Mouse (Mus musculus) testis, postnatal 10 days (tissue): Measurements from ENCODE around the gene Olfr1281.
"Not testable (repeated sequence)": the region's sequence is repeated elsewhere in the genome, so short reads cannot be mapped to it uniquely, and the experiment has no call there.

Experiments
- DNase-seq: peaks from one replicate; pipeline ENCODE4 v3.0.0; 2021; ENCODE audit warnings: low spot score

Olfr1281 gene

DNA sequence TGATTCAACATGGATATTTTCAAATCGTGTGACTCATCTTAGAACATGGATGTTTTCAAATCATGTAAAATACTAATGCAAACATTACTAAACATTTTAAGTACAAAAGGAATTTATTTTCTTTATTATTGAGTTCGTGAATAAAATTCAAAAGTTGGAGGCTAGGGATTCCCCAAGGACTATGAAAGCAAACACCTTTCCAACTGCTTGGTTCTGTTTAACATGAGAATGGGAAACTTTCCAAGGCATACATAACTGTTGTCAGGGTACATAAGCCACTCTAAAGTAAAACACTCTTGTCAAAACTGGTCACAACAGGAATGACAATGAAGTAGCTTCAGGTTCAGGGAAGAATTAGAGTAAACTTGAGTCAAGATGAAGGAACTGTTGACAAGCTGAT lies at the start of gene Olfr1281:
Olfr1281 (plus strand) TSS at position 301 of the 400 bp plus-strand sequence.
- DNase-seq: no peak

DNA sequence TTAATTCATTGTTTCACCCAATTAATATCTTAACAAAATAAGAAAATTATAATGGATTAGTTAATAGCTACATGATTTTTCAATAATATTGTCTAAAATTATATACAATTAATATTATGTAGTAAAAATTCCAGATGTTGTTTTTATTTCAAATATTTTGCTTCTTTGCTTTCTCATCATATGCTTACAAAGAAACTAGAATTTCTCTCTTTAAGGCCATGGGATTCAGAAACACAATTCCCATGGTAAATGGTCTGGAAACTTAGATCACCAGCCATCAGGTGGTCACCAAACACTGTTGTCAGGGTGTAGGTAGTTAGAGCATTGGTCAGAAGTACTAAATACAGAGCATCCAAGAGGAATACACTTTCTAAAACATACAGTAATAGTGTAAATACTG lies 36.5 kb upstream of the Olfr1281 start, which contains the start of gene Olfr1278:
Olfr1278 (plus strand) TSS at position 301 of the 400 bp plus-strand sequence.
- no peak for DNase-seq

DNA sequence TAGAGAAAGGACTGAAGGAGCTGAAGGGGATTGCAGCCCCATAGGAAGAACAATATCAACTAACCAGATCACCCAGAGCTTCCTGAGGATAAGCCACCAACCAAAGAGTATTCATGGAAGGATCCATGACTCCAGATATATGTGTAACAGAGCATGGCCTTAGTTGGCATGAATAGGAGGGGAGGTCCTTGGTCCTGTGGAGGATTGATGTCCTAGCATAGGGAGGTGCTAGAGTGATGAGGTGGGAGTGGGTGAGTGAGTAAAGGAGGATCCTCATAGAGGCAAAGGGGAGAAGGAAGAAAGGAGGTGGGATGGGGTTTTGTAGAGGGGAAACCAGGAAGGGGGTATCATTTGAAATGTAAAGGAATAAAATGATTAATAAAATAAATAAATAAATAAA lies 27.8 kb upstream of the Olfr1281 start:
- no peak for DNase-seq

DNA sequence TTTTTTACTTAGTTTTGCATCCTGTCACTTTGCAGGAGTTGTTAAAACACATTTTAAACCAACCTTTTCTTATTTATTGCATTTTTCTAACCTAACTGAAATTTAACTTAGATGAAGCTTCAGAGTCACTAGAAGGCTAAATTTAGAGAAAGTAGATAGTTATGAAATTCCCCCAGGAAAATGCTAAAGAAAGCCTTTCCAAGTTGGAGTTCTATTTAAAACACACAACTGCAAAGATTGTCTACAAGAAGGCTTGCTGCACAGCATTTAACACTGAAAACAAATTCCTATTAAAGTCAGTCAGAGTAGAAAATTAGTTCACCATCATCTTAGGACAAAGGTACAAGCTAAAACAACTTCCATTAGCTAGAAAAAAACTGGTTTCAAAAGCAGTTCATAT lies 25.9 kb upstream of the Olfr1281 start, which contains the start of gene Olfr1279:
Olfr1279 (plus strand) TSS at position 262 of the 400 bp plus-strand sequence.
- no peak for DNase-seq

DNA sequence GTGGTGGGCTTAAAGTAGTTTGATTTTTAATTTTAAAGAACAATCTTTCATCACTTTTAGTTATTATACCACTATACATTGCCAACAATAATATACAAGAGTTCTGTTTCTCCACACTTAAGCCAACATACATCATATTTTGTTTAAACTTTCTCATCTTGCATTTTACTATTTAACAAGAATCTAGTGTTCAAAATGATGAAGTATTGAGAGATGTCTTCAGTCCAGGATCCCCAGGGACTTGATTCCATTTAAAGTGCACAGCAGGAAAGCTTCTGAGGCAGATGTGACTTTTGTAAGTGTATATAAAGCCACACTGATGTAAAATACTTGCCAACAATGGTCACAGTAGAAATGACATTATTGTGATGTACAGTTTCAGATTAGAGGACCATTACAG lies 12.6 kb upstream of the Olfr1281 start, which contains the start of gene Olfr1280:
Olfr1280 (plus strand) TSS at position 301 of the 400 bp plus-strand sequence.
- DNase-seq: no peak

DNA sequence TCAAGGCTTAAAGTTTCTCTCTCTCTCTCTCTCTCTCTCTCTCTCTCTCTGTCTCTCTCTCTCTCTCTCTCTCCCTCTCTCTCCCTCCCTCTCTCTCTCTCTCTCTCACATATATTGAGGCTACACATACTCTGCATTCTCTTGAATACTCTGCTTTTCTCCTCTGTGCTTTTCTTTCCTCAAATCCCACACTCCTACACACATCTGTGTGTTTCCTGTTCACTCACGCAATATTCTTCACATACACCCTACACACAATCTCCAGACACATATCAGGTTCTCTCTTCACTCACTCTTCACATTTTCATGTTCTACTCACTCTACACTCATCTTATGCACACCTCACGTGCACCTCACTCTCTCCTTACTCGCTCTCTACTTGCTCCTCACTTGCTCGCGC lies 7.4 kb downstream of the Olfr1281 start:
- DNase-seq: not testable (repeated sequence)

DNA sequence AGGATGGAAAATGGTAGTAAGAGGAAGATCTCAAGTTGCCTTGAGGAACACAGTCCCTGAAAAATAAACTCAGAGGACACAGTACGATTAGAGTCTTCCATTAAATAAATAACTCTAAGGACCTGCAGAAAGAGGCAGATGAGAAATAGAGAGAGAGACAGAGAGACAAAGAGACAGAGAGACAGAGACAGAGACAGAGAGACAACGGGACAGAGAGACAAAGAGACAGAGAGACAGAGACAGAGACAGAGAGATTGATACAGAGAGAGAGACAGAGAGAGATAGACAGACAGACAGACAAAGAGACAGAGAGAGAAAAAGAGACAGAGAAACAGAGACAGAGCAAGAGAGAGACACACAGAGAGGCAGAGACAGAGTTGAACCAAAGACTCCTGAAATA lies 9.7 kb downstream of the Olfr1281 start, which contains the start of gene Olfr1282:
Olfr1282 (minus strand) TSS at position 101 of the 400 bp plus-strand sequence.
- DNase-seq: no peak

DNA sequence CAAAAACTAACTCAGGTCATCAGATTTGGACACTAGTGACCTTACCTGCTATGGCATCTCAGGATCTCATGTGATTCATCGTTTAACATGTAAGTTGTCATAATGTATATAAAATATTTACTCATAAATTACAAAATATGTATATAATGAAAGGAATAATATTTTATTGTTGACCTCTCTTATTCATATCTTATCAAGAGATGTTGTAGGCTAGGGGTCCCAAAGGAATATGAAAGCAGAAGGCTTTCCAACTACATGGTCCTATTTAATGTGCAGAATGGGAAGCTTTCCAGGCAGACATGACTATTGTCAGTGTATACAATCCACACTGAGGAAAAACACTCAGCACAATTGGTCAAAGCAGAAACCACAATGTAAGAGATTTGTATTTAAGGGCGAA lies 40.2 kb downstream of the Olfr1281 start, which contains the start of gene Olfr1283:
Olfr1283 (plus strand) TSS at position 301 of the 400 bp plus-strand sequence.
- DNase-seq: no peak

DNA sequence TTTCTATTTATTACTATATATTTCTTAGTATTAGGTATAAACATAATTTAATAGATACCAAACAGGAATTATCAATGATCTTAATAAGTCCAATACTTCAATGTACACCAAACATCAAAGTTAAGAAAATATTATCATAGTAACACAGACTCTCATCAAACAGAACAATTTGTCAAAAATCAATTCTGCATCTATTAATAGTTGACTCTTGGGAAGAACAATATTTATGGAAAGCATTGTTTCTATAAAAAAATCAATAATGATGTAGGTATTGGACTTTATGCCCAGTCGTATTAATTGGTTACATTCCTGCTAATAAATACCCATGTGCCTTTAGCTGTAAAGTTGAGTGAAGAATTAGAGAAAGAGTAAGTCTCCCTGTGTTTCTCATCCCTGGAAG lies 48.9 kb downstream of the Olfr1281 start, which contains the start of gene Olfr1284:
Olfr1284 (plus strand) TSS at position 301 of the 400 bp plus-strand sequence.
- DNase-seq: no peak
